ENCODE assay signal across 11 mouse cellular contexts in genomic region chr6:118884073-118884551, GRCm38 (mm10).
DNase-seq lines count a peak whose midpoint lies in the region; ATAC-seq and TF ChIP-seq lines count a peak whose summit lies in the region.
"Had no signal": no experiment of that assay in that cellular context is flagged by ENCODE, and none has a peak within 500 bp of the region (broad histone marks: within the 10 kb centered on the region; RNA-seq: fewer than 3 reads in every experiment).

No protein-coding gene starts in this region.

- WGBS in heart, postnatal 0 days: 25% methylated on average over 8 of the region's 8 CpGs

- no peak for TF ChIP-seq CTCF in Patski (IDR thresholded peaks at IDR 0.05)
- no peak for TF ChIP-seq CTCF in heart, postnatal 0 days (IDR thresholded peaks at IDR 0.05; ENCODE audit: low read depth)

- H3K36me3 ChIP-seq in heart, postnatal 0 days (replicated peaks; ENCODE audit: control insufficient read depth, insufficient read depth, low read length): no peaks in the 10 kb centered on the region
- H3K36me3 ChIP-seq: midbrain, embryonic 12.5 days had no signal

- POLR2A ChIA-PET in Patski (lab: Charles Lee): interaction anchor here (1.0 kb wide), 1 partner anchor 12 kb away, joined by 3 read pairs; no protein-coding TSS in a partner anchor

- peak overlapping the region; percentile 44 for H3K4me2 ChIP-seq in heart, postnatal 0 days (ENCODE audit: low read depth, low read length)
- H3K4me2 ChIP-seq: midbrain, embryonic 12.5 days had no signal

- no peak overlapping the region for H3K9ac ChIP-seq in heart, postnatal 0 days (replicated peaks; ENCODE audit: low read depth, low read length)
- H3K9ac ChIP-seq: midbrain, embryonic 12.5 days had no signal

- no peaks in the 10 kb centered on the region for H3K27me3 ChIP-seq in Patski
- no peaks in the 10 kb centered on the region for H3K27me3 ChIP-seq in heart, postnatal 0 days (ENCODE audit: control insufficient read depth, insufficient read depth, low read length)
- H3K27me3 ChIP-seq: midbrain, embryonic 12.5 days had no signal

- peak overlapping the region; percentile 77 for H3K27ac ChIP-seq in heart, postnatal 0 days (ENCODE audit: low read depth)
- H3K27ac ChIP-seq: midbrain, embryonic 12.5 days had no signal

- peak; percentile 88 for ATAC-seq in Patski
- peak; percentile 77 for ATAC-seq in heart, postnatal 0 days (ENCODE audit: insufficient read depth, low read depth)
- ATAC-seq: forebrain, embryonic 14.5 days had no signal

- peak; percentile 48 for DNase-seq in heart, adult 8-10 months (ENCODE audit: low spot score)
- DNase-seq in heart, postnatal 14 days: no peak
- no peak for DNase-seq in Patski (ENCODE audit: low read depth, low spot score)
- peak; percentile 62 for DNase-seq in cerebellum, adult 9-11 months
- DNase-seq in heart, postnatal 0 days (ENCODE audit: low spot score): peak; percentile 78
- no peak for DNase-seq in retina, embryonic 14.5 days (ENCODE audit: low spot score)
- no peak for DNase-seq in kidney, adult 18-20 months
- DNase-seq: kidney, postnatal 25 days; lung, adult 2 months had no signal

- H3K9me3 ChIP-seq in heart, postnatal 0 days (replicated peaks; ENCODE audit: control insufficient read depth, low read length): no peaks in the 10 kb centered on the region
- H3K9me3 ChIP-seq: midbrain, embryonic 12.5 days had no signal

- intact Hi-C loops in heart, postnatal 14 days (cut with DNase I): no loop called here

- H3K4me1 ChIP-seq in heart, postnatal 0 days (ENCODE audit: control insufficient read depth, insufficient read depth): peaks cover 34% of the 10 kb centered on the region
- H3K4me1 ChIP-seq: midbrain, embryonic 12.5 days had no signal

- CTCF ChIA-PET in Patski (lab: Charles Lee): no interaction called here

- no peak for TF ChIP-seq EP300 in heart, postnatal 0 days (IDR thresholded peaks at IDR 0.05; ENCODE audit: low read depth)

- in situ Hi-C loops in Patski (cut with MboI; ENCODE audit: low pct_unique_long_range_greater_than_20kb): no loop called here

- H3K4me3 ChIP-seq in heart, postnatal 0 days (ENCODE audit: low read depth, low read length): 0 out of 2 replicates have a peak overlapping the region, but pooled peaks have one; percentile 5
- H3K4me3 ChIP-seq: midbrain, embryonic 12.5 days had no signal

Comparison
In these comparisons a context has a peak if more than half of its experiments do, and no peak if none do; other contexts are left out.
1. DNase-seq: peak in heart, adult 8-10 months (single experiment), cerebellum, adult 9-11 months (single experiment) and heart, postnatal 0 days (single experiment); none in heart, postnatal 14 days (0 of 2), Patski (single experiment), retina, embryonic 14.5 days (single experiment) and kidney, adult 18-20 months (single experiment).